Mouse (Mus musculus): ENCODE measurements around the gene 1700025B11Rik. TPM values are rescaled to one million over a fixed set of nuclear protein-coding genes. Genes with fewer than 3 reads are reported as not detected.
"Not testable (repeated sequence)": the region's sequence is repeated elsewhere in the genome, so short reads cannot be mapped to it uniquely, and the experiment has no call there.

Gene 1700025B11Rik
- total RNA-seq (2021) = not detected
- long read RNA-seq, experiment 1 = 0 reads
- long read RNA-seq, experiment 2 = 0 reads

DNA sequence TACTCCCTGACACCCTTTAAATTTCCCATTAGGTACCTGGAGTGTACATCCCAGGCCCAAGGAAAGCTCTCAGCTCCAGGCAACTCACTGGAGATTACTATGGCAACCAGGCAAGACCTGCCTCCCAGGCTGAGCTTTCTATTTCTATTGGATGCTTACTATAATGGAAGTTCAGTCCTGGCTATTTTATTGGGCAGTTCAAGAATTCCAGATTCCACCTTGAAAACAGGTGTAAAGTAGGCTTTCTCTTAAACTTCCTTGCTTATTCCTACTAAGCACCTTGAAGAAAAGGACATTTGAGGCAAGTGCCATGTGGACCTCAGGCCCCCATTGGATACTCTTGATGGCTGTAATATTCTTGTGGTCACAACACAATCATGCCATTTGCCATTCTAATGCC lies at the start of gene 1700025B11Rik:
Gene 1700025B11Rik, minus strand, starts transcription at position 101 of the 400 bp plus-strand sequence.
- DNase-seq (ENCODE audit: low spot score in 2 of 2) = no peak

DNA sequence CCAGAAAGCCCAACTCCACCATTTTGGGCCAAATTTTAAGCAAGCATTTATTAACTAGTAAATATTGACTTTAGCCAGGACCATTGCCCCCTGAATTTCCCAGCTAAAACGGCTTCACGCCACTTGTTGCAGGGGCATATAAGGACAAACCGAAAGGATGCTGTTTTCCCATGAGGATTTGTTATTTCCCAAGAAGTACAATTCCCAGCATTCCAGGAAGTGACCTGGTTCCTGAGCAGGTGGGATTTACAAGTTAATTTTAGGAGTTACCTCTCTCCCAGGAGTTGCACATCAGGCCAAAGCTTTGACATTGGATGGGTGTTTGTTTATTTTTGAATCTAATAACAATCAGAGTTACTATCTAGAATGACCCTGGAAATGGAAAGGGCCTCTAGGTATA lies 44.4 kb upstream of the 1700025B11Rik start:
- no peak for DNase-seq (ENCODE audit: low spot score in 2 of 2)

DNA sequence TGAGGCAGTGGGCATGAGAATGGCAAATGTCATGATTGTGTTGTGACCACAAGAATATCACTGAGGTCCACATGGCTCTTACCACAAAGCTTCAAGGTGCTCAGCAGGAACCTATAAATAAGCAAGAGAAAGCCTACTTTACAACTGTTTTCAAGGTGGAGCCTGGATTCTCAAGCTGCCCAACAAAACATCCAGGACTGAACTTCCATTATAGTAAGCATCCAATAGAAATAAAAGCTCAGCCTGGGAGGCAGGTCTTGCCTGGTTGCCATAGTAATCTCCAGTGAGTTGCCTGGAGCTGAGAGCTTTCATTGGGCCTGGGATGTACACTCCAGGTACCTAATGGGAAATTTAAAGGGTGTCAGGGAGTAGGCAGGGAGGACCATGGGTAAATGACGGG lies 37.3 kb upstream of the 1700025B11Rik start, which contains the start of gene Gm36245:
Gene Gm36245, plus strand, starts transcription at position 301 of the 400 bp plus-strand sequence.
- no peak for DNase-seq (ENCODE audit: low spot score in 2 of 2)

DNA sequence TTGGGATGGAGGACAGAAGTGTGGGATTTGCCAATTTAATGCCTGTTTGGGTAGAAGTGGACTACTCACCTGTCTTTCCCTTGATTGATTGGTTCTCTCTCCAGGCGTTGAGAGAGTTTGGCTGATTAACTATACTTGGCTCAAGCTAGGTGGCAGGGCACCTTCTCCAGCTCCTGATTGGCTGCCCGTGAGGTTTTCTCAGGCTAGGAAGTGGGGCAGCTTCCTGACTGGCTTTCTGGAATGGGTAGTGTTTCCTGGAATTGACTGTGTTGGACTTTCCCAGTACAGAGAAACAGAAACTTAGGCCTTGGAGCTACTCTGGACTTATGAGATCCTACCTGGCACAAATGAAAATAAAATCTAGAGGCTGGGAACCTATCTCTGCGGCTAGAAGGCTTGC lies 36.7 kb upstream of the 1700025B11Rik start:
- no peak for DNase-seq (ENCODE audit: low spot score in 2 of 2)

DNA sequence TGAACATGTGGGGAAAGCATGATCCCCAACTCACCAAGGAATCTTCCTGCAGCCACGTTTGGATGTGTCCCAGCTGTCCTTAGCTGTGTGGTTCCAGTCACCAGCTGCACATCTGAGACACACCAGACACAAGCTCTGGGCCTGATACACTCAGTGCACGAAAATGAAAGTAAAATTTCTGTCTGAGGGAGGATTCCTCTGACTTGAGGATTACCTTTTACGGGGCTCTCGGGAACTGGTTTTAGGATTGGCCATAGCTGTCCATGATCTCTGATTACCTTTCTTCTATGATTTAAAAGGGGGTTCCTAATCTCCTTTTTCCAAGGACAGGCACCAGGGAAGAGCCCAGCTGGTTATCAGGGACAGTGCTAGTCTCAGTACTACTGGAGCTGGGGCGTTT lies 34.3 kb upstream of the 1700025B11Rik start, which contains the start of gene Apol10b:
Gene Apol10b, minus strand, starts transcription at position 165 of the 400 bp plus-strand sequence.
- DNase-seq (ENCODE audit: low spot score in 2 of 2) = no peak

DNA sequence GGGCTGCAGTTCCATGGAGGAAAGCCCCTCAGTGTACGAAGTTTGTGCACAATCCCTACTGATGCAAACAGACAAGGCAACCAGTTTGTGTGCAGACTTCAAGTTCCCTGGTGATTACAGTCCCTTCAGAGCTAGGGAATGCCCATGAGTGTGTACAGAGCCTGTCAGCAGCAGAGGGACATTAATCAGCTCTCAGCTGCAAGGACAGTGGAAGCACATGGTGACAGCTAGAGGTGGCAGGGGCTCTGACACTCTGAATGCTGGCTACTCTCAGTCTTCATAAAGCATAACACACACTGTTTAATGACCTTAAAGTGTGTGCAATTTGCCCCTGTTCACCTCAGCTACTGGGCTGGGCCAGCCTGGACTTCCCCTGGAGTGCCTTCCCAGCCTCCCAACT lies 31.9 kb upstream of the 1700025B11Rik start:
- DNase-seq (ENCODE audit: low spot score in 2 of 2) = no peak

DNA sequence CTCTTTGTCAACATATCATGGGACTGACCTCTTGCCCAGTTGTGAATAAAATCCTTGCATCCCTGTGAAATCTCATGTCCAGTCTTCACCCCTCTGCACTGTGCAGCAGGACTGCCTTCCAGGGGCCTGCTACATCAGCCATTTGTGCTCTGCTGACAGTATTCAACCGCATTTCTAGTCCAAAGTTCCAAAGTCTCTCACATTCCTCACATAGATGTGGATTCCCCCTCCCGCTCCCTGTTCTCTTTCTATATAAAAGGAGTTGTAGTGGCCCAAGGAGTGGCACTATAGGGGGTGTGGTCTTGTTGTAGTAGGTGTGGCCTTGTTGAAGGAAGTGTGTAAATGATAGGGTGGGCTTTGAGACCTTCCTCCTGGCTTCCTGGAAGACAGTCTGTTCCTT lies 29.2 kb upstream of the 1700025B11Rik start:
- no peak for DNase-seq (ENCODE audit: low spot score in 2 of 2)

DNA sequence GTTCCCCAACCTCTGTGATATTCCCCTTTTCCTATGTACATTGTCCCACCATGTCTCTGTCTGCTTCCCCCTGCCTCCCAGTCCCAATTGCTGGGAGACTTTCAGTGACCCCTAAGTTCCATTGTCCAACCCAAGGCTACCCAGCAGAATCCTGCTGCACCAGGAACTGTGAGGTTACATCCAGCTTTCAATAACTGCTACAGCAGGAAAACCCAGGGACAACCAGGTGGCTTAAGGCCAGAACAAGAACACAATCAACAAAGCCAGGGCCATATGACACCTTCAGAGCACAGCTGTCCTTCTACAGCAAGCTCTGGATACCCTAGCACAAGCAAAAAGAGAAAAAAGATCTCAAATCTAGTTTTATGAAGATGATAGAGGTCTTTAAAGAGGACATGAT lies 27.3 kb upstream of the 1700025B11Rik start:
- no peak for DNase-seq (ENCODE audit: low spot score in 2 of 2)

DNA sequence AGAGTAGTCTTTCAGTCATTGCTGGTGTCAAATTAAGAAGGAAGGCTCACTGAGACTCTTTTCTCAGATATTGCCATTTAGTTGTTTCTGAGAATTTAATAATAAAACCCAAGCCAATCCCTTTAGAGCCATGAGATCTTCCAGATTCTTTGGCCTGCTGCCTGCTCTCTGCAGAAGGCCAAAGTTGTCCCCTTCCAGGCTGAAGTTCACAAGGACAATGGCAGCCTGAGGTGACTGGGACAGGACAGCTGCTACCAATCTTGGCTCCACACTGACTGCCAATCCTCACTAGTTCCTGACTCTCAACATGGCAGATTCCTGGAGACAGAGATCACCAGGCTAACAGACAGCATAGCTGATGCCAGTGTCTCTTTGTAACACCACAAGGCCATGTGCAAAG lies 25.3 kb upstream of the 1700025B11Rik start:
- no peak for DNase-seq (ENCODE audit: low spot score in 2 of 2)

DNA sequence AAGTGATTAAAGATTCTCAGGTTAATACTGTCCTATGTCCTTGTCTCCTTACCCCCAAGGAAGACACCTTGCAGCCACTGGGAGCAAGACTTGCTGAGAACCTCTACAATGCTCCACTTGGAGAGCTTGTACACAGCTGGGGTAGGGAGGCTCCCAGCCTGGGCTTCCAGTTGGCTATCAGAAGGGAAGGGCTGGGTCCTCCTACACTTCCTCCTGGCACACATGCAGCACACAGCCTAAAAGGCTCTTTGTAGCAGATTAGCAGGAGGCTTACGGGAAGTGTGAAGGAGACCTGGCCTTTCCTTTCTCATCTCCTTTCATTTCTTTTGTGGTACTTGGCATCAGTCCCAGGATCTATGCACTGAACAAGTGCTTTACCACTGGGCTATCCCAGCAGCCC lies 20.0 kb upstream of the 1700025B11Rik start:
- DNase-seq (ENCODE audit: low spot score in 2 of 2) = peak in 1 of 2 experiments; percentile 2

DNA sequence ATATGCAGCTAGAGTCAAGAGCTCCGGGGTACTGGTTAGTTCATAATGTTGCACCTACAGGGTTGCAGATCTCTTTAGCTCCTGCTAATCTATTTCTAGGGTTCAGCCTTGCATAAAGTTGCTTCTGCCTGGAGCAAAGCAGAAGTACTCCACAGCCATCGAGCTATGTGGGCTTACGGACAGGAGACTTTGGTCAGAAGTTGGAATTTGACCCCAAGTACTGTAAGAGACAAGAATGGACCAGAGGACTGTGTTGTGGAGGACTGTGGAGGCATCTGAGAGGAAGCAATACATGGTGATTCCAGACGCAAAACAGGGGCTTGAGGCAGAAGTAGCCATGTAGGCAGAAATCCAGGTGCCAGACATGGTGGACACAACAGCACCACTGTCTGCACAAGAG lies 17.6 kb upstream of the 1700025B11Rik start:
- no peak for DNase-seq (ENCODE audit: low spot score in 2 of 2)

DNA sequence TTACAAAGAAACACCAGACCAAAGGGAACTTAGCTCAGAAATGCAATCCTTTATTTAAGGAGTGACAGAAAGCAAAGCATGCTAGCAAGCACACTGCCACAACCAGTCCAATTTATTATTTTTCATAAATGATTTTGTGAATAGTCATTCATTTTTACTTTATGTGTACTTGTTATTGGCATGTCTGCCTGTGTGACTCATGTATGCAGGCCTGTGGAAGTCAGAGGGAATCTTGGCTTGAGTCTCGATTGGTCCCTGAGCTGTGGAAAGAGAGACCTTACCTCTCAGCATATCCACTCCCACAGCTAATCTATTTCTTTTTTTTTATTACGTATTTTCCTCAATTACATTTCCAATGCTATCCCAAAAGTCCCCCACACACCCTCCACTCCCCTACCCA lies 17.1 kb upstream of the 1700025B11Rik start:
- DNase-seq (ENCODE audit: low spot score in 2 of 2) = no peak

DNA sequence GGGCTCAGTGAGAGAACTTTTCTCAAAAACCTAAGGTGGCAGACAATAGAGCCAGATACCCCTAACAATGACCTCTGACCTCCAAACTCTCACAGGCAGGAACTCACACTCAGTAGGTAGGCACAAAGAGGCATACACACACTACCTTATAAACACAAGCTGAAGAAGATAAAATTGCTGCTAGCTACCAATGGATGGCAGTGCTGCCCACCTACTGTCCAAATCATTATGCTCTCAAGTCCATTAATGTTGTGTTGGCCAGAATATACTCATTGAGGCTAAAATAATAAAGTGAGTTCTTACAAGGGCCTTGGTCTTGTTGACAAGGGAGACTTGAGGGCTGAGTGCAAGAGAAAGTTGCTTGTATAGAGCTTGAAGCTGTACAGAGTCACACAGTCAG lies 1.5 kb upstream of the 1700025B11Rik start:
- DNase-seq (ENCODE audit: low spot score in 2 of 2) = no peak

DNA sequence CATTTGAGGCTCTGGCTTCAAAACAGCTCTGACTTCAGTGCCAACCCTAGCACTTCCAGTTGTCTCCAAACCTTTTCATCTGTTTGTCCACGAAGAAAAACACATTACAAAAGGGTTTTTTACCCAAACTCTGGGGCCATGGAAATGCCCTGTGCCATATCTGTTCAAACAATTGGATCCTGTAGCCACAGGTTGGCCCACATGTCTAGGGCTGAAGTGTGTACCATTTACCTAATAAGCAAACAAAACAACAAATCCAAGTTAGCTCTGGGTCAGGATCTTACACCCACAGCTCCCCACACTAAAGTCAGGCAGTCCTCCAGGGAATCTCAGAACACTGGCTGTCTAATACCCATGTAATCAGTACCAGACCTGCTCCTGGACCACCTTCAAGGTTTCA lies 22.5 kb downstream of the 1700025B11Rik start:
- DNase-seq (ENCODE audit: low spot score in 2 of 2) = not testable (repeated sequence)

DNA sequence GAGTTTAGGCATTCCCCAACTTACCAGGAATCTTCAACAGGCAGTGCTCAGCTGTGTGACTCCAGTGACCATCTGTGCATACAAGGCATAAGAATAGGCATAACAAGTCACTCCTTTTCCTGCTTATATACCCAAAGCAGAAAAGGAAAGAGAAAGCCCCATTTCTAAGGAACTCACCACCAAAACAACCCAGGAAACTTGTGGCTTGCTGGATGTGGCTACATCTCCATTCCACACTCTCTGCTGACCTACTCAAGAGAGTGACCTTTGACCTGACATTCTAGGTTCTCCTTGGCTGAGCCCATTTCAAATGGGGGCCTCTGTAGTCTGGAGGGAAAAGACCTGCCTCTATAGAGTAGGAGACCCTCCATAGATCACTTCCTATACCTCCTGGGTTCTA lies 28.5 kb downstream of the 1700025B11Rik start, which contains the start of gene Apol7c:
Gene Apol7c, minus strand, starts transcription at position 101 of the 400 bp plus-strand sequence.
- DNase-seq (ENCODE audit: low spot score in 2 of 2) = no peak

DNA sequence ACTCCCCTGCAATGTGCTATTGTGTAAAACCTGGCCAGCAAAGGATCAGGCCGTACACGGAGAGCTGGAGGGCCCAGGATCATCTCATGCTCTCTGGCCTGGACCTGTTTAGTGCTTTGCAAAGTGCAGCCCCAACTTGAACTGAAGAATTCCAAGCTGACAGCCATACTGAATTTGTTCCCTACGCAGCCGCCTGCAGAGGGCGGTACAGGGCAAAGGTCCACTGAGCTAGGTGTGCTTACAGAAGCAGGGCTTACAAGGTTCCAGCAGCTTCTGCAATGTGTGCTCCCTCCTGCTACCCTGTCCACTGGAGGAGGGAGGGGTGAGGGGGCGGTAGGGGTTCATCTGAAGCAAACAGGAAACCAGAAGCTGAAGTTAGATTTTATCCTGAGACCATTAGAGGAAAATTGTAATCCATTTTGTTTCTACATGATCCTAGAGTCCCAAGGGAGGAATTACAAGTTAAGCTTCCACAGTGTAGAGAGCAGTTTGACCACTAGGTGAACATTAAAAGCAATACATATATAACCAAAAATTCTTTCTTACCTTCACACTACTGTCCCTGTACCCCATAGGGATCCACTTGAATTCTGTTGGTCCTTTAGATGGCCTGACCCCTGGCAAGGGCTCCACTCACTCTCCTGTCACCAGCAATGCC lies 38.4 kb downstream of the 1700025B11Rik start:
- DNase-seq (ENCODE audit: low spot score in 2 of 2) = peak; percentile 22 to 25

DNA sequence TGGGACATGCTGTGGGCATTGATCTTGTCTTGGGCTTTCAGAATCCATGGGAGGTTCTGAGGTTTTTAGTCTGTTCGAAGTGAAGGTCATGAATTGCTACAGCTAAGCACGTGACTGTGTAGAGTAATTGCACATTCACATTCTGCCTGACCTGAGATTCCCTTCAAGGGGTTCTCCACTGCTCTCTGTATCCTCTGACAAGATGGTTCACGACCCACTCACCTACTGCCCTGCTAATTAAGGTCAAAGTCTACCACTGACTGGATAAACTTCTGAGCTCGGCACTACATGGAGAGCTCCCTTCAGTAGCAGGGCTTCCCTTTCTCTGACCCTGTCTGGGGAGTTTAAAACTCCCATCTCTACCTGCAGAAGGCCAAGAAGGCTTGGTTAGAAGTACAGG lies 41.1 kb downstream of the 1700025B11Rik start:
- not testable (repeated sequence) for DNase-seq (ENCODE audit: low spot score in 2 of 2)

Other genes starting within 250 kb of the 1700025B11Rik start
- gene Apol7a, start 162.8 kb downstream of the 1700025B11Rik start, total RNA-seq (2021) = under 1 TPM; 0.23 to 0.30 TPM
- not detected for gene Apol9a, start 150.8 kb downstream of the 1700025B11Rik start, total RNA-seq (2021)
- gene Apol7b, start 114.4 kb downstream of the 1700025B11Rik start, total RNA-seq (2021) = under 1 TPM; 0.30 to 0.40 TPM
- gene Apol10a, start 84.8 kb downstream of the 1700025B11Rik start, total RNA-seq (2021) = not detected
- not detected for gene Apol11a, start 53.6 kb downstream of the 1700025B11Rik start, total RNA-seq (2021)
- gene Apol7c, start 28.6 kb downstream of the 1700025B11Rik start, total RNA-seq (2021) = not detected
- gene Apol10b, start 34.2 kb upstream of the 1700025B11Rik start, total RNA-seq (2021) = under 1 TPM; 0.19 to 0.26 TPM
- gene Gm36245, start 37.4 kb upstream of the 1700025B11Rik start, total RNA-seq (2021) = not detected
- under 1 TPM in 1 of 2 experiments, not detected in 1; 0.26 TPM for gene Apol11b, start 81.4 kb upstream of the 1700025B11Rik start, total RNA-seq (2021)
- not detected for gene Apol7e, start 137.0 kb upstream of the 1700025B11Rik start, total RNA-seq (2021)
- gene Apol9b, start 167.1 kb upstream of the 1700025B11Rik start, total RNA-seq (2021) = not detected
- gene Apol8, start 195.1 kb upstream of the 1700025B11Rik start, total RNA-seq (2021) = 1 to 10 TPM; 7.9 to 9.2 TPM